Mouse (Mus musculus) megakaryocyte, embryonic 14.5 days (primary cell): ENCODE results near the gene Daxx.

Source experiments
- FLI1 ChIP-seq: IDR thresholded peaks from 2 replicates; pipeline ENCODE4 v1.6.1; 2012; ENCODE audit warnings: low read length, inconsistent platforms, mixed read lengths
- GATA1 ChIP-seq: IDR thresholded peaks from 3 replicates; pipeline ENCODE4 v1.6.1; 2012; ENCODE audit warnings: mixed read lengths, low read length, inconsistent platforms, borderline replicate concordance

- TF ChIP-seq GATA1 (no peak), FLI1 (no peak)
Observed at GRCm38 (mm10) chr17:33947430-33948089, 38.3 kb downstream of the Daxx start.
